Mouse (Mus musculus) lung, postnatal 0 days (tissue): Measurements from ENCODE around the gene Sptb. TPM values are rescaled to one million over a fixed set of nuclear protein-coding genes. Genes with fewer than 3 reads are reported as not detected.

Experiments
- ATAC-seq: fragments of 200-750 bp; cut with Nextera tagmentation; 2 replicates; pipeline ENCODE4 v1.8.0; 2017; ENCODE audit warnings: moderate library complexity
- DNase-seq: peaks from one replicate; pipeline ENCODE4 v3.0.0-alpha.2; 2016; ENCODE audit warnings: low spot score
- H3K27ac ChIP-seq: fragments of 300-500 bp; sonication (generic); 2 replicates; pipeline ENCODE4 v1.5.1; 2014; ENCODE audit warnings: antibody characterized with exemption, mild to moderate bottlenecking, low read length, mixed read lengths
- H3K27me3 ChIP-seq: fragments of 300-500 bp; sonication (generic); replicated peaks from 2 replicates; pipeline ENCODE4 v1.6.1; 2014; ENCODE audit warnings: low read length, mixed read lengths; ENCODE audit not compliant: insufficient read depth
- H3K36me3 ChIP-seq: fragments of 300-500 bp; sonication (generic); 2 replicates; pipeline ENCODE4 v1.6.1; 2014; ENCODE audit warnings: low read length, mixed read lengths; ENCODE audit not compliant: insufficient read depth
- H3K4me1 ChIP-seq: fragments of 300-500 bp; sonication (generic); 2 replicates; pipeline ENCODE4 v1.6.1; 2014; ENCODE audit warnings: antibody characterized with exemption, low read depth, low read length, mixed read lengths; ENCODE audit not compliant: insufficient read depth
- H3K4me2 ChIP-seq: fragments of 300-500 bp; sonication (generic); replicated peaks from 2 replicates; pipeline ENCODE4 v1.6.1; 2014; ENCODE audit warnings: low read depth, mild to moderate bottlenecking, low read length, moderate library complexity, mixed read lengths
- H3K4me3 ChIP-seq: fragments of 300-500 bp; sonication (generic); 2 replicates; pipeline ENCODE4 v1.5.1; 2014; ENCODE audit warnings: low read depth, low read length
- H3K9ac ChIP-seq: fragments of 300-500 bp; sonication (generic); replicated peaks from 2 replicates; pipeline ENCODE4 v1.6.1; 2014; ENCODE audit warnings: low read depth, mild to moderate bottlenecking
- H3K9me3 ChIP-seq: fragments of 300-500 bp; sonication (generic); 2 replicates; pipeline ENCODE4 v1.6.1; 2016; ENCODE audit warnings: low read length, mixed read lengths
- CTCF ChIP-seq: IDR thresholded peaks from 2 replicates; pipeline ENCODE4 v1.5.1; 2016; ENCODE audit warnings: antibody characterized with exemption, mild to moderate bottlenecking
- EP300 ChIP-seq: IDR thresholded peaks from 2 replicates; pipeline ENCODE4 v1.6.1; 2016; ENCODE audit warnings: antibody characterized with exemption, mild to moderate bottlenecking, control low read depth
- WGBS: fragments of 180-500 bp; shearing (Covaris S2); extraction: QIAGEN DNeasy Blood & Tissue Kit; methylation state at CpG from one replicate; pipeline ENCODE4 v1.1.7; 2014; 5-methylcytosine and 5-hydroxymethylcytosine counted together
- polyA plus RNA-seq: library from polyadenylated mRNA; unstranded; fragments of >200 nt; fragmentation: Nextera tagmentation; extraction: Ambion mirVana; gene quantifications from 2 replicates; pipeline ENCODE4 v1.2.1, GENCODE M21; 2015

The Sptb gene
- polyA plus RNA-seq, 1 experiment from 2014 or later, result 0.35 TPM

DNA sequence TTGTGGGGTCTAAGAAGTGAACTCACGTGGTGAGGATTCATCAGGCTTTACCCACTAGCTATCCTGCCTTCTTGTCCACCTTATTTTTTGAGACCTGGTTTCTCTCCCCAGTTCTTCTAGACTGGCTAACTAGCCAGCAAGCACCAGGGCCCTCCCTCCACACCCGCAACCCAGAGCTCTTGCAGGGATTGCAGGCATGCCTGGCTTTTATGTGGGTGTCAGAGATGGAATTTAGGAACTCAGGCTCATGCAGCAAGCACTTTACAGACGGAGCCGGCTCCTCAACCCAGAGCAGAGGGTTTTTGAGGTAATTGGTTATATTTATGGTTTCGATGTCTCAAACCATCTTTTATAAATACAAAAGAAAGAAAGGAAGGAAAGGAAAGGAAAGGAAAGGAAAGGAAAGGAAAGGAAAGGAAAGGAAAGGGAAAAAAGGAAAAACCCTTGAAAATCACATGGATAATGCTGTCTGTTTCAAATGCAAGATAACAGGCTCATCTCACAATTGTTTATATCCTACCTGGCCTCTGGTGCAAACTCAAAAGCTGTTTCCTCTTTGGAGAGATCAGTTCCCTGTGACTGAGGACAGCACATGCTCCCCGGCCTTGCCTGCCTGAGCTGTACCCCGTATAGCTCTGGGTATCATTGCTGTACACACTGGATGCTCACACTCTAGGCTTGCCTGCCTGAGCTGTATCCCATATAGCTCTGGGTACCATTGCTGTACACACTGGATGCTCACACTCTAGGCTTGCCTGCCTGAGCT, 41.5 kb downstream of the Sptb start:
- no peak for ATAC-seq
- Histone ChIP-seq H3K27ac (no peak overlapping the region), H3K4me3 (no peak overlapping the region), H3K9me3 (no peaks in the 10 kb centered on the region), H3K4me1 (no peaks in the 10 kb centered on the region; the same call in 1 of the 2 replicates), H3K27me3 (no peaks in the 10 kb centered on the region), H3K36me3 (no peaks in the 10 kb centered on the region), H3K4me2 (no peak overlapping the region), H3K9ac (no peak overlapping the region)
- no peak for DNase-seq
- no peak for TF ChIP-seq CTCF
- no peak for TF ChIP-seq EP300
- 82% methylated on average over 7 of the region's 7 CpGs for WGBS

DNA sequence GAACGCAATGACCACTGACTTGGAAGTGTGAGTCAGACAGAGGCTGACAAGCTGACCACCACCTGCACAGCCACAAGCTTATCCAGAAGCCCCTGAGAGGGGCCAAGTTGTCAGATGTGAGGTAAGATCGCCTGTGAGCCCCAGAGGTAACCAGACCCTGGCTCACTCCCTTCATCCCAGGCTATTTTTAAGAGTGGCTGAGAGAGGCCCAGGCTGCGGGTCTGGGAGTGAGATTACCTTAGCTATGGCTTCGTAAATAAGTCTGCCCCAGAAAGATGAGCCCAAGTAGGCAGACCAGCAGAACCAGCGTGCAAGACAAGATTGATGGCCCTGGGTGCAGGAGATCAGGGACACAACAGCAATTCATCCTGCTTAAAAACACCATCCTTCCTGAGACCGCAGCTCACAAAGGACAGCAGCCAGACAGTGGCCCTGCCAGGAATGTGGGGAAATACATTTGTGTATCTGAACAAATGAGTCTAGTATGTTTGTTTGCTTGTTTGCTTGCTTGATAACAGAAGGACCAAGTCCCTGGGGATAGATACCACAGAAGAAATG, 58.5 kb downstream of the Sptb start:
- no peak overlapping the region for H3K9ac ChIP-seq
- WGBS, result 59% methylated on average over 6 of the region's 6 CpGs
- ATAC-seq (no peak), DNase-seq (no peak)
- TF ChIP-seq CTCF (no peak), EP300 (no peak)
- no peaks in the 10 kb centered on the region for H3K4me1 ChIP-seq
- no peaks in the 10 kb centered on the region for H3K27me3 ChIP-seq
- no peak overlapping the region for H3K4me2 ChIP-seq
- no peak overlapping the region for H3K4me3 ChIP-seq
- no peaks in the 10 kb centered on the region for H3K9me3 ChIP-seq
- no peaks in the 10 kb centered on the region for H3K36me3 ChIP-seq
- no peak overlapping the region for H3K27ac ChIP-seq

- no peak overlapping the region for H3K9ac ChIP-seq
- no peaks in the 10 kb centered on the region for H3K9me3 ChIP-seq
- no peak overlapping the region for H3K4me3 ChIP-seq
- DNase-seq (peak; percentile 67), ATAC-seq (peak; percentile 50)
- H3K4me2 ChIP-seq, result no peak overlapping the region
- 59% methylated on average over 16 of the region's 16 CpGs for WGBS
- no peaks in the 10 kb centered on the region for H3K36me3 ChIP-seq
- no peaks in the 10 kb centered on the region for H3K27me3 ChIP-seq
- no peak overlapping the region for H3K27ac ChIP-seq
- H3K4me1 ChIP-seq, result no peaks in the 10 kb centered on the region
- TF ChIP-seq CTCF, result peak; percentile 91
- no peak for TF ChIP-seq EP300
Observed at GRCm38 (mm10) chr12:76649708-76650687, 60.3 kb downstream of the Sptb start.

DNA sequence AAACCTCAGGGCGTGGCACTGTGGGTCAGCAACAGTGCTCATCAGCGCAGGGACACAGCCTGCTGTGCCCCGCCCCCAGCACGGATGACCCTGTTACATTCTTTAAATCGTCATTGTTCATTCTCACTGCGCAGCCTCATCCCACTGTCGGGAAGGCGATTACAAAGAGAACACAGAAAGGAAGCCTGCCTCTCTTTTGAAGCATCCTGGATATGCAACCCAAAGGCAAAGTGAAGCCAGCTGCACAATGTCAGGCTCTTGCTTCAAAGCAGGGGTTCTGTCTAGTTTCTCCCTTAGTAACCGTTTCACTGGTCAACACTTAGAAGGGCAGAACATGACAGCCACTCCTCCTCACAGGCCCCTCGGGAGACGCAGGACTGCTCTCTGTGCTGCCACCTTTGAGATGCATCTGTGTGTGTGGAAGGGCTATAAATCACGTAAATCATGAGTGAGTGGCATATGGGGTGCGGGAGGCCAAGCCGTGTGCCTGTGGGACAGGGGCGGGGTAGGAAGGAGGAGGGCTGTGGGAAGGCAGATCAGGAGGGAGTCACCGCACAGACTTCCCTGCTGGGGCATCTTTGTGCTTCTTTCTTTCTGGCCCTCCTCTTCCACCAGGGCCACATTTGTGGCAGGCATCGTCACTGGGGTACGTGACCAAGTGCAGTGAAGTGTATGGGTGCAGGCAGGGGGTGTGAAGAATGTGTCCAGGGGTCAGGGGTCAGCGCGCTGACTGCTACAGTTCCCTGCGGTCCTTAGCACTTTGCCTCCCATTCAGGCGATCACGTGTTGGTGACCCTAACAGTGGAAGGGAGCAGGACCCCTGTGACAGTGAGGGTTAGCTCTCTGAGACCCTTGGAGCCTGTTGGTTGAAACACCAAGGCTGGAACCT, 64.9 kb downstream of the Sptb start:
- Histone ChIP-seq H3K27ac (no peak overlapping the region), H3K4me1 (no peaks in the 10 kb centered on the region), H3K36me3 (no peaks in the 10 kb centered on the region), H3K4me2 (no peak overlapping the region), H3K9me3 (no peaks in the 10 kb centered on the region), H3K9ac (no peak overlapping the region), H3K27me3 (no peaks in the 10 kb centered on the region), H3K4me3 (no peak overlapping the region)
- DNase-seq, result peak; percentile 26
- WGBS, result 41% methylated on average over 23 of the region's 23 CpGs
- ATAC-seq, result peak; percentile 33; the same call in 1 of the 2 replicates
- TF ChIP-seq EP300 (no peak), CTCF (no peak)

DNA sequence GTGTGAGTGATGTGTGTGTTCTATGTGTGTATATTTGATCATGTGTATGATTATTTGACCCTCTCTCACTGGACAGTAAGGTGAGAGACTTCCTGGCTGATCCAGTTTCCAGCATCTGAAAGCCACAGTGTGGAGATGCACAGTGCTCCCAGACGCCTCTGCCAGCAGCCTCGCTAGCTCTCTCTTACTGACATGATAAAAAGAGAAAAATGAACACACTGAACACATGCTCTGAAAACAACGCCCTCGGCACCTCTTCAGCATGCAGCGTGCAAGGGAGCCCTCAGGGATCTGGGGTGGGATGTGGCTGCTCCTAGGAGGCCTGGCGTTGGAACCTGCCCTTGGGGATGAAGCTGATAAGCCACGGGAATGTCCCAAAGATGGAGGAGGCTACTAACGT, 66.7 kb downstream of the Sptb start:
- ATAC-seq (no peak), DNase-seq (no peak)
- Histone ChIP-seq H3K4me2 (no peak overlapping the region), H3K27me3 (no peaks in the 10 kb centered on the region), H3K27ac (no peak overlapping the region), H3K4me1 (no peaks in the 10 kb centered on the region), H3K36me3 (no peaks in the 10 kb centered on the region), H3K9me3 (no peaks in the 10 kb centered on the region), H3K4me3 (no peak overlapping the region), H3K9ac (no peak overlapping the region)
- WGBS, result 62% methylated on average over 8 of the region's 8 CpGs
- TF ChIP-seq CTCF (no peak), EP300 (no peak)
